Mouse (Mus musculus) neural tube, embryonic 12.5 days (tissue): ENCODE measurements around the gene Gp9. TPM values are rescaled to one million over a fixed set of nuclear protein-coding genes. Genes with fewer than 3 reads are reported as not detected.
"Not testable (repeated sequence)": the region's sequence is repeated elsewhere in the genome, so short reads cannot be mapped to it uniquely, and the experiment has no call there.

Source experiments
- ATAC-seq: fragments of 200-750 bp; cut with Nextera tagmentation; 2 replicates; pipeline ENCODE4 v1.8.0; 2017; ENCODE audit warnings: low read depth, mild to moderate bottlenecking, moderate TSS enrichment, moderate library complexity; ENCODE audit not compliant: low FRiP score
- H3K27ac ChIP-seq: fragments of 300-500 bp; sonication (generic); 2 replicates; pipeline ENCODE4 v1.5.1; 2016
- H3K27me3 ChIP-seq: fragments of 300-500 bp; sonication (generic); replicated peaks from 2 replicates; pipeline ENCODE4 v1.6.1; 2016; ENCODE audit warnings: mild to moderate bottlenecking
- H3K36me3 ChIP-seq: fragments of 300-500 bp; sonication (generic); 2 replicates; pipeline ENCODE4 v1.6.1; 2016; ENCODE audit warnings: mild to moderate bottlenecking
- H3K4me1 ChIP-seq: fragments of 300-500 bp; sonication (generic); 2 replicates; pipeline ENCODE4 v1.6.1; 2016
- H3K4me2 ChIP-seq: fragments of 300-500 bp; sonication (generic); replicated peaks from 2 replicates; pipeline ENCODE4 v1.6.1; 2016; ENCODE audit warnings: mild to moderate bottlenecking
- H3K4me3 ChIP-seq: fragments of 300-500 bp; sonication (generic); 2 replicates; pipeline ENCODE4 v1.5.1; 2016
- H3K9ac ChIP-seq: fragments of 300-500 bp; sonication (generic); 2 replicates; pipeline ENCODE4 v1.6.1; 2016; ENCODE audit warnings: mild to moderate bottlenecking
- H3K9me3 ChIP-seq: fragments of 300-500 bp; sonication (generic); 2 replicates; pipeline ENCODE4 v1.6.1; 2016; ENCODE audit warnings: mild to moderate bottlenecking
- WGBS: fragments of 180-500 bp; shearing (Covaris S2); methylation state at CpG from one replicate; pipeline ENCODE4 v1.1.7; 2016; 5-methylcytosine and 5-hydroxymethylcytosine counted together
- polyA plus RNA-seq: library from polyadenylated mRNA; unstranded; fragments of >200 nt; fragmentation: Nextera tagmentation; extraction: Ambion mirVana; gene quantifications from 2 replicates; pipeline ENCODE4 v1.2.1, GENCODE M21; 2016

The Gp9 gene
- polyA plus RNA-seq, 1 experiment from 2014 or later = 1.6 TPM

- Histone ChIP-seq H3K27ac (no peak overlapping the region), H3K4me3 (no peak overlapping the region), H3K9me3 (no peaks in the 10 kb centered on the region), H3K9ac (no peak overlapping the region), H3K4me2 (no peak overlapping the region), H3K4me1 (no peaks in the 10 kb centered on the region), H3K36me3 (peaks cover 17% of the 10 kb centered on the region), H3K27me3 (no peaks in the 10 kb centered on the region)
- no peak for ATAC-seq
- WGBS = 94% methylated on average over 8 of the region's 8 CpGs
These were observed 21.0 kb upstream of the Gp9 start for GRCm38 (mm10) chr6:87756896-87757295.

- 82% methylated on average over 3 of the region's 3 CpGs for WGBS
- Histone ChIP-seq H3K4me2 (no peak overlapping the region), H3K36me3 (peaks cover 17% of the 10 kb centered on the region), H3K9me3 (no peaks in the 10 kb centered on the region), H3K4me3 (no peak overlapping the region), H3K4me1 (no peaks in the 10 kb centered on the region), H3K9ac (no peak overlapping the region), H3K27ac (no peak overlapping the region), H3K27me3 (no peaks in the 10 kb centered on the region)
- no peak for ATAC-seq
These were observed 18.5 kb upstream of the Gp9 start for GRCm38 (mm10) chr6:87759404-87759803.

GRCm38 (mm10) chr6:87759850-87760249 lies 18.0 kb upstream of the Gp9 start:
- no peak overlapping the region for H3K27ac ChIP-seq
- no peak overlapping the region for H3K4me3 ChIP-seq
- WGBS = 71% methylated on average over 3 of the region's 3 CpGs
- no peaks in the 10 kb centered on the region for H3K27me3 ChIP-seq
- ATAC-seq = no peak
- peaks cover 15% of the 10 kb centered on the region for H3K36me3 ChIP-seq
- H3K9me3 ChIP-seq = no peaks in the 10 kb centered on the region
- no peak overlapping the region for H3K9ac ChIP-seq
- H3K4me2 ChIP-seq = no peak overlapping the region
- H3K4me1 ChIP-seq = no peaks in the 10 kb centered on the region

- 88% methylated on average over 5 of the region's 5 CpGs for WGBS
- Histone ChIP-seq H3K9ac (no peak overlapping the region), H3K27ac (no peak overlapping the region)
These were observed 15.7 kb upstream of the Gp9 start for GRCm38 (mm10) chr6:87762161-87762560.

GRCm38 (mm10) chr6:87763376-87764280 lies 14.2 kb upstream of the Gp9 start:
- no peak for ATAC-seq
- Histone ChIP-seq H3K9me3 (no peaks in the 10 kb centered on the region), H3K9ac (no peak overlapping the region), H3K4me1 (no peaks in the 10 kb centered on the region), H3K4me2 (no peak overlapping the region), H3K4me3 (no peak overlapping the region), H3K27ac (no peak overlapping the region), H3K36me3 (no peaks in the 10 kb centered on the region), H3K27me3 (no peaks in the 10 kb centered on the region)
- WGBS = 71% methylated on average over 4 of the region's 4 CpGs

More at GRCm38 (mm10) chr6:87762161-87762560, 15.7 kb upstream of the Gp9 start:
- H3K27me3 ChIP-seq = no peaks in the 10 kb centered on the region
- H3K4me1 ChIP-seq = no peaks in the 10 kb centered on the region
- H3K36me3 ChIP-seq = peaks cover under 1% of the 10 kb centered on the region; the same call in 1 of the 2 replicates
- no peak overlapping the region for H3K4me2 ChIP-seq
- no peak overlapping the region for H3K4me3 ChIP-seq
- ATAC-seq = no peak
- H3K9me3 ChIP-seq = no peaks in the 10 kb centered on the region

- not testable (repeated sequence) for H3K27ac ChIP-seq, ATAC-seq, H3K9ac ChIP-seq, H3K4me1 ChIP-seq, H3K27me3 ChIP-seq, H3K9me3 ChIP-seq, H3K36me3 ChIP-seq, H3K4me2 ChIP-seq, H3K4me3 ChIP-seq
- 91% methylated on average over 2 of the region's 2 CpGs for WGBS
These were observed 13.6 kb upstream of the Gp9 start for GRCm38 (mm10) chr6:87764296-87764695.

GRCm38 (mm10) chr6:87770626-87771025 lies 7.2 kb upstream of the Gp9 start:
- no peak for ATAC-seq
- Histone ChIP-seq H3K4me1 (no peaks in the 10 kb centered on the region), H3K9me3 (no peaks in the 10 kb centered on the region), H3K4me2 (no peak overlapping the region), H3K9ac (no peak overlapping the region), H3K36me3 (no peaks in the 10 kb centered on the region), H3K27ac (no peak overlapping the region), H3K4me3 (no peak overlapping the region), H3K27me3 (no peaks in the 10 kb centered on the region)
- 60% methylated on average over 8 of the region's 8 CpGs for WGBS

GRCm38 (mm10) chr6:87774466-87774865 lies 3.4 kb upstream of the Gp9 start:
- Histone ChIP-seq H3K9ac (no peak overlapping the region), H3K9me3 (no peaks in the 10 kb centered on the region), H3K27ac (no peak overlapping the region), H3K4me1 (no peaks in the 10 kb centered on the region), H3K4me3 (no peak overlapping the region), H3K27me3 (no peaks in the 10 kb centered on the region), H3K36me3 (no peaks in the 10 kb centered on the region), H3K4me2 (no peak overlapping the region)
- WGBS = 54% methylated on average over 1 of the region's 1 CpGs
- no peak for ATAC-seq

GRCm38 (mm10) chr6:87774909-87775308 lies 3.0 kb upstream of the Gp9 start:
- Histone ChIP-seq H3K4me2 (no peak overlapping the region), H3K9ac (no peak overlapping the region), H3K4me1 (no peaks in the 10 kb centered on the region), H3K27me3 (no peaks in the 10 kb centered on the region), H3K4me3 (no peak overlapping the region), H3K27ac (no peak overlapping the region), H3K9me3 (no peaks in the 10 kb centered on the region), H3K36me3 (no peaks in the 10 kb centered on the region)
- WGBS = 85% methylated on average over 9 of the region's 9 CpGs
- no peak for ATAC-seq

GRCm38 (mm10) chr6:87775588-87776245 lies 2.2 kb upstream of the Gp9 start:
- H3K4me1 ChIP-seq = no peaks in the 10 kb centered on the region
- no peak overlapping the region for H3K9ac ChIP-seq
- H3K4me2 ChIP-seq = no peak overlapping the region
- 78% methylated on average over 3 of the region's 3 CpGs for WGBS
- no peak for ATAC-seq
- no peaks in the 10 kb centered on the region for H3K9me3 ChIP-seq
- no peak overlapping the region for H3K27ac ChIP-seq
- no peak overlapping the region for H3K4me3 ChIP-seq
- H3K36me3 ChIP-seq = no peaks in the 10 kb centered on the region
- no peaks in the 10 kb centered on the region for H3K27me3 ChIP-seq

- Histone ChIP-seq H3K9me3 (no peaks in the 10 kb centered on the region), H3K9ac (no peak overlapping the region), H3K27ac (no peak overlapping the region), H3K4me2 (no peak overlapping the region), H3K4me1 (no peaks in the 10 kb centered on the region), H3K4me3 (no peak overlapping the region), H3K36me3 (no peaks in the 10 kb centered on the region), H3K27me3 (no peaks in the 10 kb centered on the region)
- 86% methylated on average over 1 of the region's 1 CpGs for WGBS
- ATAC-seq = no peak
These were observed 1.2 kb upstream of the Gp9 start for GRCm38 (mm10) chr6:87776663-87777062.

GRCm38 (mm10) chr6:87778294-87779173 lies 662 bp downstream of the Gp9 start:
- Histone ChIP-seq H3K4me3 (no peak overlapping the region), H3K9me3 (no peaks in the 10 kb centered on the region), H3K4me1 (no peaks in the 10 kb centered on the region), H3K27ac (no peak overlapping the region), H3K27me3 (no peaks in the 10 kb centered on the region), H3K36me3 (no peaks in the 10 kb centered on the region), H3K9ac (no peak overlapping the region), H3K4me2 (no peak overlapping the region)
- no peak for ATAC-seq
- WGBS = 84% methylated on average over 11 of the region's 11 CpGs
